Mouse (Mus musculus) urinary bladder, postnatal 4 days (tissue): ENCODE data around the gene Pcbp3.
"Not testable (repeated sequence)": the region's sequence is repeated elsewhere in the genome, so short reads cannot be mapped to it uniquely, and the experiment has no call there.

ENCODE experiments used
- DNase-seq, 2 experiments: peaks; one replicate each; pipeline ENCODE4 v3.0.0; 2021 to 2022; ENCODE audit warnings: low spot score in 2 of 2

Gene Pcbp3

GRCm38 (mm10) chr10:76801841-76802499 lies 159.7 kb downstream of the Pcbp3 start:
- DNase-seq = no peak

- no peak for DNase-seq
These were observed 160.4 kb downstream of the Pcbp3 start for GRCm38 (mm10) chr10:76801237-76801641.

DNA sequence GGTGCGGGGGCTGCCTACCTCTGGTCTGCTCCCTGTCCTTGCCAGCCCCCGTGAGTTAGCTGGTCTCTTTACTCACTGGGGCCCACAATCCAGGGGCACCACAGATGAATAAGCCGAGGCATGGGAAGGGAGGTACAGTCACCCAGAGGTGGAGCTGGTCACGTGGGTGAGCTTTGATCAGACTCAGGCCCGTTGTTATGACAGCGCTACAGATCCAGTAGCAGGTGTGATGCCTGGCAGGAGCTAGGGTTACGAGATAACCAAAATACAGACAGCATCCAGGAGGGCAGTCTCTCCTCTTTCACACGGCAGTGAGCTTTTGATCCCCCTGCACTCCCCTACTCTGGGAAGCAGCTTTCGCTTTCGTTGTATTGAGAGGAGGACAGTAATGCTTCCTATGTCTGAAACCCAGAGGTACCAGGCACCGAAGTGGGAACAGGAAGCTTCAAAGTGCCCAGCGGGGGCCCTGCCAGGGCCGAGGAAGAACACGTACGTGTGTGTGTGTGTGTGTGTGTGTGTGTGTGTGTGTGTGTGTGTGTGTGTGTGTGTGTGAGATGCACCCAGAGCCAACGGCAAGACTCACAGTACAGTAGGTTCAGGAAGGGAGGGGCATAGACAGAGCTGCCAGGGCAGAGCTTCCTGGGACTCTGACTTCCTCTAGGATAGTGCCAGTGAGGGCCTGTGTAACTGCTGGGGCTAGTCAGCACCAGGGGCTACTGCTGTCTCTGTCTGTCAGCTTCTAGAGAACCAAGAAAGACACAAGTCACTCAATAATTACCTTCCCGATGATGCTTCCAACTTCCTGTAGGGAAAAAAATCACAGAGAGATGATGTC lies 162.7 kb downstream of the Pcbp3 start:
- no peak for DNase-seq

DNA sequence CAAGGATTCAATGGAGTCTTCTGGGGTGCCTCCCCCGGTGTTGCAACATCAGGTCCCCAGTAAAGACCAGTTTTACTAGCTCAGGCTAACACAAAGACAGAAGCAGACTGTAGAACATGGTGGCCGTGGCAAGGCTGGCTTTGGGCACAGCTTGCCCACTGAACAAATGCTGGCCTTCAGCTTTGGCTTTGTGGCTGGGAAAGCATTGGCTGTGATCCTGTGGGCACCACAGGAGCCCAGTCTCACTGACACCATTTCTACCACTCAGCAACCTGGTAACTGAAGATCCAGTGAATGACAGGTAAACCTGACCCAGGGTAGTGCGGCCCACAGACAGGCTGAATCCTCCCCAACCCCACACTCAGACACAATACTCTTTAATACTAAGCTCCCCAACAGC lies 167.6 kb downstream of the Pcbp3 start:
- DNase-seq = no peak

- no peak for DNase-seq
These were observed 170.2 kb downstream of the Pcbp3 start for GRCm38 (mm10) chr10:76791475-76791874.

- no peak for DNase-seq
These were observed 171.8 kb downstream of the Pcbp3 start for GRCm38 (mm10) chr10:76789885-76790284.

- no peak for DNase-seq
These were observed 176.4 kb downstream of the Pcbp3 start for GRCm38 (mm10) chr10:76785312-76785711.

DNA sequence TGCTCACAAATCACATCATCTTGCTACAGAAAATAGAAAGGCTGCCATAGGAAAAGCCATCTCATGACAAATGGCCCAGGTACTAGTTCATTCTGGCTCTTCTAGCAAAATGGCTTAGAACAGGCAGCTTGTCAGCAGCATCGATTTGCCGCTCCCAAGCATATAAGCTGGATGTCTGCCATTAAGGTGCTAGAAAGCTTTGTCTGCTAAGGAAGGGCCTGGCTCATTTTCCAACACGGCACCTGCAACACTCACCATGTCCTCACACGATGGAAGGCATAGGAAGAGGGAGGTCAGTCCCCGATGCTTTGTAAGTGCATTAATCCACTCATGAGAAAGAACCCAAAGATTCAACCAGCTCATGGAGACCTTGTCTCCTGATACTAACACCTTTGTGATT lies 182.5 kb downstream of the Pcbp3 start:
- no peak for DNase-seq

- no peak for DNase-seq
These were observed 190.1 kb downstream of the Pcbp3 start for GRCm38 (mm10) chr10:76771624-76772023.

- no peak for DNase-seq
These were observed 190.6 kb downstream of the Pcbp3 start for GRCm38 (mm10) chr10:76771086-76771485.

GRCm38 (mm10) chr10:76769581-76769980 lies 192.1 kb downstream of the Pcbp3 start:
- no peak for DNase-seq

GRCm38 (mm10) chr10:76766196-76766595 lies 195.5 kb downstream of the Pcbp3 start:
- peak in 1 of 2 experiments; percentile 46 for DNase-seq

DNA sequence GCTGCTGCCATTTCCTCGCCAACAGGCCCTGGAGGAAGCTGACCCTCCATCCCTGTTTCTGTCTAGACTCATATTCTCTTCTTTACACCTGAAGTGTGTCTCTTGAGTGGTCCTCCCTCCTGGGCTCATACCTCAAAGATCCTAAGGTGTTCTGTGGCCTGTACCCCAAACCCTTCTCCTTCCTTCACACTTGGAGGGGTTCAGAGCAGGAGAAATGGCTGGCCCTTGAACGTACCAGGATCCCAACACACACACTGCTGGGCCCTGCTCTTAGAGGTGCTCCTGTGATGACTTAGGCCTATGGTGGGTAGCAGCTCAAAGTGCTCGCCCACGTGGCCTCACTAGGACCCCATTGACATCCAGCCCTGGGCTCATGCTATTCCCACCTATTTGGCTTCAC lies 196.8 kb downstream of the Pcbp3 start:
- DNase-seq = peak; percentile 10 to 13

DNA sequence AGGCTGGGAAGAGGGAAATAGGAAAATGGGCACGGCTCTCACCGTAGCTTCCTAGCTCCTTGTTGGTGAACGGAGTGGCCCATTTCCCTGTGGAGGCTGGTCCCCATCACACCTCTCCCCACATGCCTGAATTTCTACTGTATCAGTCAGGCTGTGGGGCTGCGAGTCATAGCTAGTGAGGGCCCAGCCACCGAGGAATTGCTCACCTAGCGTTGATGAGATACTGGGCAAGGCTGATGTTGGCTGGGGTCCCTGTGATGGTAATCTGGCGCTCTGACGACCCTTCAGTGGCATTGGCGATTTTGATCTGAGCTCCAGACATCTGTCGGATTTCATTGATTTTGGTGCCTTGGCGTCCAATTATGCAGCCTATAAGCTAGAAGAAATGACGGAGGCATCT lies 198.7 kb downstream of the Pcbp3 start:
- DNase-seq = peak; percentile 9 to 47

- DNase-seq = peak in 1 of 2 experiments; percentile 14
These were observed 199.3 kb downstream of the Pcbp3 start for GRCm38 (mm10) chr10:76762411-76762810.

- peak in 1 of 2 experiments; percentile 10 for DNase-seq
These were observed 201.8 kb downstream of the Pcbp3 start for GRCm38 (mm10) chr10:76759878-76760277.

- peak in 1 of 2 experiments; percentile 12 for DNase-seq
These were observed 208.0 kb downstream of the Pcbp3 start for GRCm38 (mm10) chr10:76753640-76754039.

DNA sequence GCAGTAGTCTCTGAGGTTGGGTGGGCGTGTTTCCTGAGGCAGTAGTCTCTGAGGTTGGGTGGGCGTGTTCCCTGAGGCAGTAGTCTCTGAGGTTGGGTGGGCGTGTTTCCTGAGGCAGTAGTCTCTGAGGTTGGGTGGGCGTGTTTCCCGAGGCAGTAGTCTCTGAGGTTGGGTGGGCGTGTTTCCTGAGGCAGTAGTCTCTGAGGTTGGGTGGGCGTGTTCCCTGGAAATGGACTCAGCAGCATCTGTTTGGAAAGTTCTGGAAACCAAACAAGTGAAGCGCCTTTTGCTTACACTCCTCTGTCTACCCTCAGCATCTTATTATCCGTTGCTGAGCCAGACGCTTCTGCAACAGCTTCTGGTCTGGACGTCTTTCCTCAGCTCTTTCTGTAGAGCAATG lies 217.4 kb downstream of the Pcbp3 start:
- not testable (repeated sequence) for DNase-seq

DNA sequence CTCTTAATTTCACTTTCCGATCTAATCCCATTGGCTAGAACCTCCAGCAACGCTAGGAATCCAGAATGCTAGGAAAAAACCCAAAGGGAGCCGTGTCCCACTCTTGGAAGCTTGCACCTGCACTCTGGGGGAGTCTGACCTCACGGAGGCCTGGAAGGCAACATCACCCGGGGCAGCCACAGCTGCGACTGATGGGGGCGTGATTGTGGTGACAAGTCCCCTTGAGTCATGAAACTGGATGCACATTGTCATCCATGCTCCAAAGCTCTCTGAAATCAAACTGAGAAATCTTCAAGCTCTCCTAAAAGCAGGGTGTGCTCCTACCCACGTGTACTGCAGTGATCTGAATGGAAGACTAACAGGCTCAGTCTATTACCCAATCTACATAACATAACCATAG lies 224.9 kb downstream of the Pcbp3 start:
- peak in 1 of 2 experiments; percentile 10 for DNase-seq

- DNase-seq = peak; percentile 60 to 80
These were observed 226.7 kb downstream of the Pcbp3 start for GRCm38 (mm10) chr10:76734979-76735378.

DNA sequence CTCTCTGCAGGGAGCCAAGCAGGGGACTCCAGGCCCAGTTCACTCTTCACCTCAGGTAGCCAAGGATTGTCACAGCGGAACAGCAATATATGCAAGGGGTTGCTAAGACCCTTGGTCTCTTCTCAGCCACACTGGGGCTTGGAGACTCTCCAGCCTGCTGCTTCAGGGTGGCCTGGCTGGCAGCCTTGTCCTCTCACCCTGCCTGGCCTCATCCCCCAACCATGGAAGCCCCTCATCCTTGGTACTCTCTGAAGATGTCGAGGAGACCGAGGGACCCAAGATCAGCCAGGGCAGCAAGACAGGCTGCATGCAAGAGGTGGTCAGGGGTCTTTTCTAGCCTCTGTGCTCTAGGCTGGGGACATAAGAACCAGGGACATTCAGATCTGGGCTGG lies 228.0 kb downstream of the Pcbp3 start:
- DNase-seq = no peak

DNA sequence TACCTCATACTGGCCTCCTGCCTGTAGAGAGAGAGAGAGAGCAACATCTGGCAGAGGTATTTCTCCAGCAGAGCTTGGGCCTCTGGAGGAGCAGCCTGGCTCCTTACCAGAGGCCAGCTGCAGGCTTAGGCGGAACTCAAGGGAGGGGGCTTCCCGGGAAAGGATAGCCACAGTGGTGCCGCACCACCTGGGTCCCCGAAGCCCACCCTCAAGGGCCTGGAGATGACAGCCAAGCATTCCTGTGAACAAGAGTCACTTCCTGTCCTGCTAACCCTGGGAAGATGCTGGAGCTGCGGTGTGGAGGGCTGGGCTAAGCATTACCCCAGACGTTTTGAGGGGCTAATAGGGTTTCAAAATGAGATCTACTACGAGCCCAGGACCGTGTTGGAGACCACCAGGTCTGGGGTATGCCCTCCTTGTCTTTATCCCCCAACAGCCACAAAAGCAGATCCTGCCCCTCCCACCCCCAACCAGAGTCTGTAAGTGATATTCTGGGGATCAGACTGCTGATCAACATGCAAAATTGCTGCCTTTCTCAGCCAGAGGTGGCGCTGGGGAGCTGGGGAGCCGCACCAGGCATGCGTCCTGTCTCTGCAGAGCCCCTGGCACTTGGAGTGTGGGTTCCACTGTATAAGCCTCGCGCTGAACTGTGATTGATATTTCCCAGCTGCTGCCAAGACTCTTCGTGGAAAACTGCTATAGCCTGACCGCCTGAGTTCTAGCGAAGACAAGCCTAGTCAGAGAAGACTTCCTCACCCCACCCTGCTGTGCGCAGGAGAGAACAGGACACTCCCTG lies 228.6 kb downstream of the Pcbp3 start:
- DNase-seq = peak; percentile 81 to 90
